Mouse (Mus musculus): ENCODE results near the gene Gm29427.

GRCm38 (mm10) chr1:130678551-130678950, 37.0 kb downstream of the Gm29427 start:
- TF ChIP-seq CTCF (IDR thresholded peaks at IDR 0.05; ENCODE audit: control insufficient read depth, insufficient read depth, insufficient replicate concordance, low read depth, low read length) (no peak), POLR2A (IDR thresholded peaks at IDR 0.05; ENCODE audit: control insufficient read depth, low read depth, low read length) (no peak)
